Mouse (Mus musculus): ENCODE results near the gene Olfr1056. TPM values are rescaled to one million over a fixed set of nuclear protein-coding genes. Genes with fewer than 3 reads are reported as not detected.
"Not testable (repeated sequence)": the region's sequence is repeated elsewhere in the genome, so short reads cannot be mapped to it uniquely, and the experiment has no call there.

The Olfr1056 gene
- not detected in 2 replicates for polyA plus RNA-seq (2016; fragmentation: Nextera tagmentation; extraction: Ambion mirVana)

- H3K4me1 ChIP-seq = no peaks in the 10 kb centered on the region
- H3K9me3 ChIP-seq = no peaks in the 10 kb centered on the region
- ATAC-seq (ENCODE audit: low FRiP score, low read depth) = no peak
- H3K9ac ChIP-seq (replicated peaks) = no peak within 1 kb of the TSS
- H3K27me3 ChIP-seq = no peaks in the 10 kb centered on the region
- no peaks in the 10 kb centered on the region for H3K36me3 ChIP-seq
- H3K27ac ChIP-seq (replicated peaks) = no peak within 1 kb of the TSS
- H3K4me3 ChIP-seq = no peak within 1 kb of the TSS
- no peak within 1 kb of the TSS for H3K4me2 ChIP-seq (replicated peaks)
Observed at GRCm38 (mm10) chr2:86362369-86362768, at the start of gene Olfr1056. TSS of gene Olfr1056 (minus strand) at chr2:86362469.

GRCm38 (mm10) chr2:86395114-86395513 lies 32.8 kb upstream of the Olfr1056 start:
- H3K9ac ChIP-seq (replicated peaks) = no peak overlapping the region
- H3K4me3 ChIP-seq = no peak overlapping the region
- no peaks in the 10 kb centered on the region for H3K36me3 ChIP-seq
- no peaks in the 10 kb centered on the region for H3K27me3 ChIP-seq
- no peak overlapping the region for H3K4me2 ChIP-seq (replicated peaks)
- WGBS = 91% methylated on average over 2 of the region's 2 CpGs
- peak; percentile 47; the same call in 1 of the 2 replicates for ATAC-seq (ENCODE audit: low FRiP score, low read depth)
- H3K9me3 ChIP-seq = no peaks in the 10 kb centered on the region
- H3K27ac ChIP-seq (replicated peaks) = no peak overlapping the region
- no peaks in the 10 kb centered on the region for H3K4me1 ChIP-seq

GRCm38 (mm10) chr2:86388461-86388860 lies 26.2 kb upstream of the Olfr1056 start, which contains the start of gene Olfr1058:
TSS of gene Olfr1058 (minus strand) at chr2:86388561.
- ATAC-seq (ENCODE audit: low FRiP score, low read depth); H3K9me3 ChIP-seq; H3K9ac ChIP-seq (replicated peaks); H3K4me1 ChIP-seq; H3K4me3 ChIP-seq; H3K36me3 ChIP-seq; H3K27ac ChIP-seq (replicated peaks); H3K27me3 ChIP-seq; H3K4me2 ChIP-seq (replicated peaks): not testable (repeated sequence)

- ATAC-seq (ENCODE audit: low FRiP score, low read depth) = no peak
- no peaks in the 10 kb centered on the region for H3K4me1 ChIP-seq
- H3K27me3 ChIP-seq = no peaks in the 10 kb centered on the region
Observed at GRCm38 (mm10) chr2:86378293-86378692, 16.0 kb upstream of the Olfr1056 start, which contains the start of gene Olfr1057. TSS of gene Olfr1057 (minus strand) at chr2:86378393.

GRCm38 (mm10) chr2:86366342-86366741 lies 4.1 kb upstream of the Olfr1056 start:
- H3K27ac ChIP-seq (replicated peaks); H3K36me3 ChIP-seq: not testable (repeated sequence)

More at GRCm38 (mm10) chr2:86378293-86378692, 16.0 kb upstream of the Olfr1056 start, which contains the start of gene Olfr1057:
- Histone ChIP-seq H3K9ac (replicated peaks) (no peak within 1 kb of the TSS), H3K4me3 (no peak within 1 kb of the TSS), H3K27ac (replicated peaks) (no peak within 1 kb of the TSS), H3K4me2 (replicated peaks) (no peak within 1 kb of the TSS), H3K9me3 (no peaks in the 10 kb centered on the region), H3K36me3 (no peaks in the 10 kb centered on the region)

GRCm38 (mm10) chr2:86351751-86352150 lies 10.5 kb downstream of the Olfr1056 start:
- H3K4me2 ChIP-seq (replicated peaks); H3K9ac ChIP-seq (replicated peaks); H3K4me1 ChIP-seq; ATAC-seq (ENCODE audit: low FRiP score, low read depth); H3K27me3 ChIP-seq; H3K36me3 ChIP-seq; H3K4me3 ChIP-seq; H3K27ac ChIP-seq (replicated peaks); H3K9me3 ChIP-seq: not testable (repeated sequence)
- 97% methylated on average over 1 of the region's 1 CpGs for WGBS

More at GRCm38 (mm10) chr2:86366342-86366741, 4.1 kb upstream of the Olfr1056 start:
- ATAC-seq (ENCODE audit: low FRiP score, low read depth); H3K9me3 ChIP-seq; H3K4me3 ChIP-seq; H3K4me2 ChIP-seq (replicated peaks); H3K27me3 ChIP-seq; H3K9ac ChIP-seq (replicated peaks); H3K4me1 ChIP-seq: not testable (repeated sequence)
- WGBS = no CpG with 5 or more reads among the region's 6 CpGs

GRCm38 (mm10) chr2:86350184-86350583 lies 12.1 kb downstream of the Olfr1056 start, which contains the start of gene Olfr1055:
TSS of gene Olfr1055 (minus strand) at chr2:86350284.
- 92% methylated on average over 5 of the region's 5 CpGs for WGBS
- H3K9ac ChIP-seq (replicated peaks) = no peak within 1 kb of the TSS
- no peak for ATAC-seq (ENCODE audit: low FRiP score, low read depth)
- no peaks in the 10 kb centered on the region for H3K9me3 ChIP-seq
- no peaks in the 10 kb centered on the region for H3K27me3 ChIP-seq
- no peak within 1 kb of the TSS for H3K4me3 ChIP-seq
- H3K4me2 ChIP-seq (replicated peaks) = no peak within 1 kb of the TSS
- H3K27ac ChIP-seq (replicated peaks) = no peak within 1 kb of the TSS
- no peaks in the 10 kb centered on the region for H3K36me3 ChIP-seq
- H3K4me1 ChIP-seq = no peaks in the 10 kb centered on the region

GRCm38 (mm10) chr2:86335333-86335732 lies 26.9 kb downstream of the Olfr1056 start, which contains the start of gene Olfr1054:
TSS of gene Olfr1054 (minus strand) at chr2:86335433.
- H3K27ac ChIP-seq (replicated peaks) = no peak within 1 kb of the TSS
- H3K4me1 ChIP-seq = no peaks in the 10 kb centered on the region
- no peaks in the 10 kb centered on the region for H3K36me3 ChIP-seq
- WGBS = 92% methylated on average over 3 of the region's 3 CpGs
- no peak within 1 kb of the TSS for H3K9ac ChIP-seq (replicated peaks)
- H3K9me3 ChIP-seq = no peaks in the 10 kb centered on the region
- no peak for ATAC-seq (ENCODE audit: low FRiP score, low read depth)
- H3K27me3 ChIP-seq = no peaks in the 10 kb centered on the region
- no peak within 1 kb of the TSS for H3K4me3 ChIP-seq
- no peak within 1 kb of the TSS for H3K4me2 ChIP-seq (replicated peaks)

GRCm38 (mm10) chr2:86315184-86315583 lies 47.1 kb downstream of the Olfr1056 start, which contains the start of gene Olfr1053:
TSS of gene Olfr1053 (minus strand) at chr2:86315284.
- no peaks in the 10 kb centered on the region for H3K4me1 ChIP-seq
- no peak within 1 kb of the TSS for H3K4me3 ChIP-seq
- H3K27me3 ChIP-seq = no peaks in the 10 kb centered on the region
- no peak within 1 kb of the TSS for H3K9ac ChIP-seq (replicated peaks)
- H3K4me2 ChIP-seq (replicated peaks) = no peak within 1 kb of the TSS
- ATAC-seq (ENCODE audit: low FRiP score, low read depth) = no peak
- H3K9me3 ChIP-seq = no peaks in the 10 kb centered on the region
- H3K27ac ChIP-seq (replicated peaks) = no peak within 1 kb of the TSS
- 70% methylated on average over 3 of the region's 3 CpGs for WGBS
- H3K36me3 ChIP-seq = no peaks in the 10 kb centered on the region

Other genes with a start within 250 kb of the Olfr1056 start
- not detected in 2 replicates for gene Olfr1039, start 226.5 kb downstream of the Olfr1056 start, polyA plus RNA-seq (2016; fragmentation: Nextera tagmentation; extraction: Ambion mirVana)
- gene Olfr1040, start 215.7 kb downstream of the Olfr1056 start, polyA plus RNA-seq (2016; fragmentation: Nextera tagmentation; extraction: Ambion mirVana) = not detected in 2 replicates
- gene Olfr1042, start 200.6 kb downstream of the Olfr1056 start, polyA plus RNA-seq (2016; fragmentation: Nextera tagmentation; extraction: Ambion mirVana) = not detected in 2 replicates
- gene Olfr1043, start 194.9 kb downstream of the Olfr1056 start, polyA plus RNA-seq (2016; fragmentation: Nextera tagmentation; extraction: Ambion mirVana) = not detected in 2 replicates
- not detected in 2 replicates for gene Olfr1044, start 184.6 kb downstream of the Olfr1056 start, polyA plus RNA-seq (2016; fragmentation: Nextera tagmentation; extraction: Ambion mirVana)
- not detected in 2 replicates for gene Olfr52, start 176.8 kb downstream of the Olfr1056 start, polyA plus RNA-seq (2016; fragmentation: Nextera tagmentation; extraction: Ambion mirVana)
- gene Olfr1045, start 159.5 kb downstream of the Olfr1056 start, polyA plus RNA-seq (2016; fragmentation: Nextera tagmentation; extraction: Ambion mirVana) = not detected in 2 replicates
- not detected in 2 replicates for gene Olfr1046, start 143.2 kb downstream of the Olfr1056 start, polyA plus RNA-seq (2016; fragmentation: Nextera tagmentation; extraction: Ambion mirVana)
- gene Olfr1047, start 131.1 kb downstream of the Olfr1056 start, polyA plus RNA-seq (2016; fragmentation: Nextera tagmentation; extraction: Ambion mirVana) = not detected in 2 replicates
- gene Olfr1048, start 122.2 kb downstream of the Olfr1056 start, polyA plus RNA-seq (2016; fragmentation: Nextera tagmentation; extraction: Ambion mirVana) = not detected in 2 replicates
- gene Olfr1049, start 104.1 kb downstream of the Olfr1056 start, polyA plus RNA-seq (2016; fragmentation: Nextera tagmentation; extraction: Ambion mirVana) = not detected in 2 replicates
- gene Olfr1051, start 83.4 kb downstream of the Olfr1056 start, polyA plus RNA-seq (2016; fragmentation: Nextera tagmentation; extraction: Ambion mirVana) = not detected in 2 replicates
- not detected in 2 replicates for gene Olfr1052, start 70.0 kb downstream of the Olfr1056 start, polyA plus RNA-seq (2016; fragmentation: Nextera tagmentation; extraction: Ambion mirVana)
- not detected in 2 replicates for gene Olfr1053, start 47.2 kb downstream of the Olfr1056 start, polyA plus RNA-seq (2016; fragmentation: Nextera tagmentation; extraction: Ambion mirVana)
- not detected in 2 replicates for gene Olfr1054, start 27.0 kb downstream of the Olfr1056 start, polyA plus RNA-seq (2016; fragmentation: Nextera tagmentation; extraction: Ambion mirVana)
- gene Olfr1055, start 12.2 kb downstream of the Olfr1056 start, polyA plus RNA-seq (2016; fragmentation: Nextera tagmentation; extraction: Ambion mirVana) = not detected in 2 replicates
- not detected in 2 replicates for gene Olfr1057, start 15.9 kb upstream of the Olfr1056 start, polyA plus RNA-seq (2016; fragmentation: Nextera tagmentation; extraction: Ambion mirVana)
- gene Olfr1058, start 26.1 kb upstream of the Olfr1056 start, polyA plus RNA-seq (2016; fragmentation: Nextera tagmentation; extraction: Ambion mirVana) = not detected in 2 replicates
- gene Olfr1061, start 51.6 kb upstream of the Olfr1056 start, polyA plus RNA-seq (2016; fragmentation: Nextera tagmentation; extraction: Ambion mirVana) = not detected in 2 replicates
- not detected in 2 replicates for gene Olfr1062, start 64.3 kb upstream of the Olfr1056 start, polyA plus RNA-seq (2016; fragmentation: Nextera tagmentation; extraction: Ambion mirVana)
- not detected in 2 replicates for gene Olfr1065, start 88.1 kb upstream of the Olfr1056 start, polyA plus RNA-seq (2016; fragmentation: Nextera tagmentation; extraction: Ambion mirVana)
- not detected in 2 replicates for gene Olfr1066, start 93.8 kb upstream of the Olfr1056 start, polyA plus RNA-seq (2016; fragmentation: Nextera tagmentation; extraction: Ambion mirVana)
- not detected in 2 replicates for gene Olfr228, start 124.9 kb upstream of the Olfr1056 start, polyA plus RNA-seq (2016; fragmentation: Nextera tagmentation; extraction: Ambion mirVana)
- not detected in 2 replicates for gene Olfr1076, start 146.0 kb upstream of the Olfr1056 start, polyA plus RNA-seq (2016; fragmentation: Nextera tagmentation; extraction: Ambion mirVana)
- gene Olfr1079, start 180.0 kb upstream of the Olfr1056 start, polyA plus RNA-seq (2016; fragmentation: Nextera tagmentation; extraction: Ambion mirVana) = not detected in 2 replicates
- gene Olfr1080, start 195.8 kb upstream of the Olfr1056 start, polyA plus RNA-seq (2016; fragmentation: Nextera tagmentation; extraction: Ambion mirVana) = not detected in 2 replicates
- not detected in 2 replicates for gene Olfr1082, start 236.5 kb upstream of the Olfr1056 start, polyA plus RNA-seq (2016; fragmentation: Nextera tagmentation; extraction: Ambion mirVana)